Mouse (Mus musculus) neural tube, embryonic 11.5 days (tissue): ENCODE data around the gene Itih5. TPM values are rescaled to one million over a fixed set of nuclear protein-coding genes. Genes with fewer than 3 reads are reported as not detected.
A peak's percentile ranks its signal among the peaks of the same experiment; 100 is the strongest.

Experiments
- ATAC-seq: fragments of 200-750 bp; cut with Nextera tagmentation; 2 replicates; pipeline ENCODE4 v1.8.0; 2017; ENCODE audit warnings: moderate number of reproducible peaks, mild to moderate bottlenecking, moderate TSS enrichment, moderate library complexity; ENCODE audit not compliant: insufficient read depth, low FRiP score, low TSS enrichment
- DNase-seq: peaks from one replicate; pipeline ENCODE4 v3.0.0-alpha.2; 2015; ENCODE audit warnings: low spot score
- H3K27ac ChIP-seq: fragments of 300-500 bp; sonication (generic); 2 replicates; pipeline ENCODE4 v1.5.1; 2014; ENCODE audit warnings: low read depth, mild to moderate bottlenecking, low read length
- H3K27me3 ChIP-seq: fragments of 300-500 bp; sonication (generic); 2 replicates; pipeline ENCODE4 v1.6.1; 2014; ENCODE audit warnings: mild to moderate bottlenecking, low read length, mixed read lengths; ENCODE audit not compliant: control insufficient read depth, insufficient read depth
- H3K36me3 ChIP-seq: fragments of 300-500 bp; sonication (generic); 2 replicates; pipeline ENCODE4 v1.6.1; 2014; ENCODE audit warnings: mild to moderate bottlenecking, low read length, moderate library complexity, mixed read lengths; ENCODE audit not compliant: control insufficient read depth, insufficient read depth
- H3K4me1 ChIP-seq: fragments of 300-500 bp; sonication (generic); 2 replicates; pipeline ENCODE4 v1.6.1; 2014; ENCODE audit warnings: low read length, mixed read lengths; ENCODE audit not compliant: control insufficient read depth, insufficient read depth
- H3K4me2 ChIP-seq: fragments of 300-500 bp; sonication (generic); 2 replicates; pipeline ENCODE4 v1.6.1; 2014; ENCODE audit warnings: low read depth, mild to moderate bottlenecking, moderate library complexity
- H3K4me3 ChIP-seq: fragments of 300-500 bp; sonication (generic); 2 replicates; pipeline ENCODE4 v1.5.1; 2014; ENCODE audit warnings: low read depth, low read length
- H3K9ac ChIP-seq: fragments of 300-500 bp; sonication (generic); 2 replicates; pipeline ENCODE4 v1.6.1; 2014; ENCODE audit warnings: mild to moderate bottlenecking, low read length
- H3K9me3 ChIP-seq: fragments of 300-500 bp; sonication (generic); 2 replicates; pipeline ENCODE4 v1.6.1; 2016; ENCODE audit warnings: low read length; ENCODE audit not compliant: control insufficient read depth
- WGBS: fragments of 180-500 bp; shearing (Covaris S2); extraction: QIAGEN DNeasy Blood & Tissue Kit; methylation state at CpG from one replicate; pipeline ENCODE4 v1.1.7; 2014; 5-methylcytosine and 5-hydroxymethylcytosine counted together
- polyA plus RNA-seq: library from polyadenylated mRNA; unstranded; fragments of >200 nt; fragmentation: Nextera tagmentation; extraction: Ambion mirVana; gene quantifications from 2 replicates; pipeline ENCODE4 v1.2.1, GENCODE M21; 2014

Itih5 gene
- polyA plus RNA-seq, 1 experiment from 2014 or later, result 5.0 TPM

DNA sequence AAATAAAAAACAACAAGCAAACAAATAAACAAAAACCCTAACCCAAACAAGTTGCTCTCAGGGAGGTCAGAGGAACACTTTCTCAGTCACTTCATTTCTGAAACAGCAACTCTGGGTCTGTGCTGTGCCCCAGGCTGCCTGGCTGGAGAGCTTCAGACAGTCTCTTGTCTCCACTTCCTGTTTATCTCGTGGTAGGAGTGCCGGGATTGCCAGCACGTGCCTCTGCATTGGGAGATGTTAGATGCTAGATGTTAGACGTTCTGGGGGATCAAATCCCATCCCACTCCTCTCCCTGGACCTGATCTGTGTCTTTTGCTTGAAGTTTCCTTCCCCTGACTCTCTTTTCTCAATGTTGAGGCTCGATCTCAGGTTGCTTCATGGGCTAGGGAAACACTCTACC lies 104.9 kb downstream of the Itih5 start:
- Histone ChIP-seq H3K27ac (no peak overlapping the region), H3K27me3 (no peaks in the 10 kb centered on the region), H3K4me1 (no peaks in the 10 kb centered on the region), H3K4me2 (no peak overlapping the region), H3K4me3 (no peak overlapping the region), H3K9ac (no peak overlapping the region), H3K9me3 (no peaks in the 10 kb centered on the region), H3K36me3 (no peaks in the 10 kb centered on the region)
- WGBS, result 74% methylated on average over 5 of the region's 5 CpGs
- ATAC-seq (no peak), DNase-seq (no peak)

DNA sequence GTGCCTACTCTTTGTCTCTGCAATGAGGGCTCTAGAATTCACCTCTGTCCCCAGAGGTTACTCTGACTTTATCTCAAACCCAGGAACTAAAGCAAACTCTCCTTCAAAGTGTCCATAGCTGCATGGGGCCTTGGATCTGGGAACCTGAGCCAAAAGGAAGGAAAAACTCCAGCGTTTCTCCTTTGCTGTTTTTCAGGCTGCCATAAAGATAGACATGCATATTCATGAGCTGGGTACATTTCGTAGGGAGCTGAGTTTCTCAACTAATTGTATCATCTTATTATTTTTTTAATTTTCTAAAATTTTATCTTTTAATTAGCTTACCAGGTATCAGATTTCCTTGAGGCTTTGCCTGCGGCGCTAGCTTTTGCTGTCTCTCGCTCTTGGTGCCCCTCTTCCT lies 106.7 kb downstream of the Itih5 start:
- H3K9me3 ChIP-seq, result no peaks in the 10 kb centered on the region
- no peaks in the 10 kb centered on the region for H3K4me1 ChIP-seq
- no peak overlapping the region for H3K4me3 ChIP-seq
- ATAC-seq (no peak), DNase-seq (no peak)
- H3K9ac ChIP-seq, result no peak overlapping the region
- H3K27me3 ChIP-seq, result no peaks in the 10 kb centered on the region
- H3K27ac ChIP-seq, result no peak overlapping the region
- no peaks in the 10 kb centered on the region for H3K36me3 ChIP-seq
- H3K4me2 ChIP-seq, result no peak overlapping the region
- WGBS, result 60% methylated on average over 5 of the region's 5 CpGs

DNA sequence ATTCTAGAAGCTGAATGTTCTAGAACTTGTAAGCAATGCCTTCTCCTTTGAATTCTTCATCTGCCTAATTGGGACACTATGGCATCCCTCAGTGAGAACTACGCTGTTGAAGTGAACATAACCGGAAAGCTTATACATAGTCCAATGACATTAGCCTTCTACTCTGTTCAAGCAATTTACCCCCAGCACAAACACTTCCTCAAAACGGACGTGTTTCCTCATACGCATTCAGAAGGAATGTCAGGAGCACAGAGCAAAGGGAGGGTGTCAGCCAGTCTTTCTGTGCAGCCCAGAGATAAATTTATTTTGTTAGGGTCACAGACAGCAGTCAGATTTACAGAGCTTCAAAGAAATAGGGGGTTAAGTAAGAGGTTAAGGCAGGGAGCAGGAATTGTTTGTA lies 108.0 kb downstream of the Itih5 start:
- Histone ChIP-seq H3K4me3 (no peak overlapping the region), H3K4me1 (no peaks in the 10 kb centered on the region), H3K27me3 (no peaks in the 10 kb centered on the region), H3K9ac (no peak overlapping the region), H3K9me3 (no peaks in the 10 kb centered on the region), H3K36me3 (no peaks in the 10 kb centered on the region), H3K27ac (no peak overlapping the region), H3K4me2 (no peak overlapping the region)
- no peak for ATAC-seq
- 74% methylated on average over 5 of the region's 5 CpGs for WGBS
- DNase-seq, result no peak

DNA sequence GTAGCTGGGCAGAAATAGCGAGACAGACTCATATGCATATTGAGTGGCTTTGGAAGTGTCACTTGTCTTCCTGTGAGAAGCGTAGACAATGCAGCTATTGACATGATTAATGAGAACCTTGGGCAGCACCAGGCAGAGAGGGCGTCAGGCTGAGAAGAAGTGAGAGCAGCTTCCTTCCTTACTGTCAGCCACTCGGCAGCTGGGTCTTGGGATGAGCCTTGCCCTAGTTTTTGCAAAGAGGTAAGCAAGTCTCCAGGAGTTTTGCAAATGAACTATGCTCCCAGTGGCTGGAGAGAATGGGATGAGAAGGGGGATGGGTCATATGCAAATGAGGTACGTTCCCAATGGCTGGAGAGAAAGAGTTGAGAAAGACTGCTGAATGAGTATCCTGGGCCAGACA lies 109.4 kb downstream of the Itih5 start:
- H3K27ac ChIP-seq, result no peak overlapping the region
- ATAC-seq (peak; percentile 82), DNase-seq (peak; percentile 26)

DNA sequence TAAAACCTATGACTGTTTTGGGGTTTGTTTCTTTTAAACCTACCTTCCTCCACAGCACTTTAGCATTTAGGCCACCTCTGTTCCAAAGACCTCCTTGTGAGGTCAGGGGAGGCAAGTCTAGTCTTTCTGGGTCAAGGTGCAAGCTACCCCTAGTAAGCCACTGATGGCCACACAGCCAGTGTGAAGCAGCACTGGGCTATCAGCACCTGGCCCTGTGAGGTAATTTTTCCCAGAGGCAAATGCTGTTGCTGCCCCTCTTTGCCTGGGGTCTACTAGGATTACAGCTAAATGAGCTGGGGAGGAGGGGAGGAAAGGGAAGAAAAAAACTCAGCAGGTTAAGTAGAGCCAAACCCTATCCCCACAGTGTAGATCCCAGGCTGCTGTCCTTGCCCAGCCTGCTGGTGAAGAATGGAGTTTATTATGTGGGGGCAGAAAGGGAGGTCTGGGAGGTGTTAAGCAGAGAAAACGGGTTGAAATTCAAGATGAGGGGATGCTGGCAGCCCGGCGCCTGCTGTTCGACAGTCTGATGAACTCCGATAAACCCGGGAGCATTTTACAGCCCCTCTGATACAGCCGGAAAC lies 110.6 kb downstream of the Itih5 start:
- no peaks in the 10 kb centered on the region for H3K27me3 ChIP-seq
- no peak overlapping the region for H3K27ac ChIP-seq
- no peak overlapping the region for H3K4me2 ChIP-seq
- no peak overlapping the region for H3K9ac ChIP-seq
- H3K4me3 ChIP-seq, result no peak overlapping the region
- DNase-seq (no peak), ATAC-seq (no peak)
- H3K36me3 ChIP-seq, result no peaks in the 10 kb centered on the region
- no peaks in the 10 kb centered on the region for H3K9me3 ChIP-seq
- WGBS, result 35% methylated on average over 7 of the region's 7 CpGs
- H3K4me1 ChIP-seq, result no peaks in the 10 kb centered on the region

More for the DNA sequence above, 109.4 kb downstream of the Itih5 start:
- no peaks in the 10 kb centered on the region for H3K36me3 ChIP-seq
- 10% methylated on average over 5 of the region's 5 CpGs for WGBS
- H3K9ac ChIP-seq, result no peak overlapping the region
- no peaks in the 10 kb centered on the region for H3K27me3 ChIP-seq
- no peak overlapping the region for H3K4me3 ChIP-seq
- H3K4me1 ChIP-seq, result no peaks in the 10 kb centered on the region
- no peak overlapping the region for H3K4me2 ChIP-seq
- no peaks in the 10 kb centered on the region for H3K9me3 ChIP-seq

DNA sequence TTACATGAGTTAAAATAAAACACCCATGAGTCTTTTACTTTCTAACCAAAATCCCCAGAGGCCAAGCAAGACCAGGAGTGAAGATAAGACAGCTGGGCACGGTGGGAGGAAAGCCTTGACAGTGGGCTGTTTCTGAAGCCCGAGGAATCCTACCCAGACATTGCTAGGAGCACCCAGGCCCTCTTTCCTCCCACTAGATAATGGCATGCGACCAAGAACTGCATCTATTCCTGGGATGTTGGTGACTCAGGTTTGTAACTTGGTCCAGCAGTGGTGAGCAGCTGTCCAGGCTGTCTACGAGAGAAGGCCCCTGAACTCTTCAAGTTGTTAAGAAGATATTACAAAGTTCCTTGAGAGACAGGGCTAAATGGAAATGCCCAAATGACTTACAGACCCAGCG lies 112.5 kb downstream of the Itih5 start:
- Histone ChIP-seq H3K4me1 (no peaks in the 10 kb centered on the region), H3K36me3 (no peaks in the 10 kb centered on the region), H3K4me2 (no peak overlapping the region), H3K9ac (no peak overlapping the region), H3K4me3 (no peak overlapping the region), H3K27ac (no peak overlapping the region), H3K27me3 (no peaks in the 10 kb centered on the region), H3K9me3 (no peaks in the 10 kb centered on the region)
- 80% methylated on average over 5 of the region's 5 CpGs for WGBS
- DNase-seq (no peak), ATAC-seq (no peak)

DNA sequence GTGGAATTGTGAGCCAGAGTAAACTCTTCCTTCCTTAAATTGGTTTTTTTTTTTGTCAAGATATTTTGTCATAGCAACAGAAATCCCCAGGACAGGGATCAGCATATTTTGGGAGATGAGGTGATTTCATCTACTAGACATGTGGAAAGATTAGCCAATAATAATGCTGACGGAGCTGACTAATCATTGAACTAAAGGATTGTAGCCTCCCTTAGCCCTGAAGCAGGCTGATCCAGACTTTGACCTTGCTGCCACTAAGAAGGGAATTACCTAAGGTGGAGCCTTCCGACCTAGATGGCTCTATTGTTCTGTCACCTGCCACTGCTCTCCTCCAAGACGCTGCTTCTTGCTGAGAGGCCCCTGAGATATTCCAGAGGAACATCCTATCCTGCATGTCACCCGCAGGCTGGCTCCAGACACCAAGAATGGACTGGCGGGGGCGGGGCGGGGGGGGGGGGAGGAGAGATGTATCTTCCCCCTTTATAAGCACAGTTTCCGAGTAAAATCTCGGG lies 119.3 kb downstream of the Itih5 start:
- DNase-seq (no peak), ATAC-seq (no peak)
- Histone ChIP-seq H3K9ac (no peak overlapping the region), H3K27me3 (no peaks in the 10 kb centered on the region), H3K4me3 (no peak overlapping the region), H3K9me3 (no peaks in the 10 kb centered on the region), H3K27ac (no peak overlapping the region), H3K4me2 (no peak overlapping the region), H3K4me1 (no peaks in the 10 kb centered on the region), H3K36me3 (no peaks in the 10 kb centered on the region)
- WGBS, result 71% methylated on average over 9 of the region's 9 CpGs

DNA sequence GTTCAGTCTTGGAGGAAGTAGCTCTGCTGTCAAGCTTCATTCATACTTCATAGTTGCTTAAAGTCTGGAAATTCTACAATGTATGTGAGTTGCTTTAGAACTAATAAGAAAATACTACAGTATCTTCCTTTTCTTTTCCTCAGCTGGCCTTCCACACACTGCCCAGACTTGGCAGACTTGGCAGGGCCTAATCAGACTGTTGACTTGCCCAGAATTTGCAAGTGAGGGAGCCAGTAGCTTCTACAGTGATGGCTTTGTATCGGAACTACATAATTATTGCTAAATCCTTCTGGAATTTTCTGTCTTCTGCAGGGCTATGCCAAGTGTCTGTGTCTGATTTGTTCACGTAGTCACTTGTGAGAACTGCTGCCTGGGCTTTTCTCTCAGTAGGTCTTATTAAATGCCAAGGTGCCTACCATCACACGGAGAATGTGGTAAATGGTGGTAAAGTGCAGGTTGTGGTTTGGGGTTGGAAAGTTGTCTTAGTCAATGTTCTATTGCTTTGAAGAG lies 120.2 kb downstream of the Itih5 start:
- H3K36me3 ChIP-seq, result no peaks in the 10 kb centered on the region
- H3K27ac ChIP-seq, result no peak overlapping the region
- no peak for DNase-seq
- H3K9ac ChIP-seq, result no peak overlapping the region
- ATAC-seq, result no peak
- H3K4me2 ChIP-seq, result no peak overlapping the region
- no peaks in the 10 kb centered on the region for H3K9me3 ChIP-seq
- no peak overlapping the region for H3K4me3 ChIP-seq
- no peaks in the 10 kb centered on the region for H3K27me3 ChIP-seq
- no peaks in the 10 kb centered on the region for H3K4me1 ChIP-seq
- 90% methylated on average over 3 of the region's 3 CpGs for WGBS

DNA sequence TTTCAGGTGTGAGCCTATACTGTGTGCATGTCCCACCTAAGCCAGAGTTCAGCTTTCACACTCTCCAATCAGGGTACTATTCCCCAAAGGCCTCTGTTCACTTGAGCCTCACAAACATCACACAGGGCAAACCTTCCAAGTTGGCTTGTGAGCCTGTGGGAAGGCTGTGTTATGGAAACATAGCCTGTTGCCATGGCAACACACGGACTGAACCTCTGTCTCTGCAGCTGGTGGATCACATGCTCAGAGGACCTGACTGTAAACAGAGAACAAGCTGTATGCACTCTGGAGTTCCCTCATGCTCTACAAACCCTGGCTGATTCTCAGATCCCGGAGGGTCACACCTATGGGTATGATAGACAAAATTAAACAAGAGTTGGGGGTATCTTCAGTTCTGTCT lies 122.8 kb downstream of the Itih5 start:
- ATAC-seq, result no peak
- Histone ChIP-seq H3K4me3 (no peak overlapping the region), H3K9me3 (no peaks in the 10 kb centered on the region), H3K27me3 (no peaks in the 10 kb centered on the region), H3K4me1 (no peaks in the 10 kb centered on the region), H3K27ac (no peak overlapping the region), H3K4me2 (no peak overlapping the region), H3K9ac (no peak overlapping the region), H3K36me3 (no peaks in the 10 kb centered on the region)
- 47% methylated on average over 2 of the region's 2 CpGs for WGBS
- peak; percentile 63 for DNase-seq
